Mouse (Mus musculus) cortical plate, adult 2 months (tissue): ENCODE results near the gene Ehd4.

Source experiments
- CTCF ChIP-seq: fragments of 200-500 bp; IDR thresholded peaks from 2 replicates; pipeline ENCODE4 v1.5.1; 2011; ENCODE audit warnings: mild to moderate bottlenecking, control low read depth, low read length; ENCODE audit not compliant: insufficient read depth; ENCODE audit errors: extremely low read depth
- POLR2A ChIP-seq: fragments of 200-500 bp; IDR thresholded peaks from 2 replicates; pipeline ENCODE4 v1.6.1; 2011; ENCODE audit warnings: mild to moderate bottlenecking, low read length, control low read depth; ENCODE audit not compliant: insufficient read depth; ENCODE audit errors: extremely low read depth

DNA sequence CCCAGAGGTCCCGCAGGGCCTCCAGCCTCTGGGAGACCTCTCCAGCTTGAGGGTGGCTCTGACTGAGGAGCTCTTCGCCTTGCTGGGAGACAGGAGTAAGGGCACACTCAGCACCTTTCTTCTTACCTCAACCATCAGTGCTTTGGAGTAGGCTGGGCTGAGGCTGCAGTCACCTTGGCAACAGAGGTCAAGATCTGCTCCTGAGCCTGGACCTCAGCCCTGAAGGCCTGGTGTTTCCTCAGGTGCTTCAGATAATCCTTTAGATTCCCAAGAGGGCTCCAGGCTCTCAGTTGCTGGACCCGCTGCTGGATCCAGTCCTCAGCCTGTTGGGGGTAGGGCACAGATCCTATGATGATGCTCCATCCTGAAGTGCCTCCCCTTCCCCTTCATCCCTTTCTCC lies 94.9 kb downstream of the Ehd4 start:
- no peak for TF ChIP-seq POLR2A
- TF ChIP-seq CTCF, result no peak
